Mouse (Mus musculus) bone marrow, adult 2 months (tissue): ENCODE measurements around the gene Alyref.

Source experiments
- CTCF ChIP-seq: fragments of 200-500 bp; IDR thresholded peaks from 2 replicates; pipeline ENCODE4 v1.5.1; 2011; ENCODE audit warnings: low read length, control low read depth; ENCODE audit not compliant: control insufficient read depth, insufficient read depth
- POLR2A ChIP-seq: fragments of 200-500 bp; IDR thresholded peaks from 2 replicates; pipeline ENCODE4 v1.6.1; 2011; ENCODE audit warnings: low read depth, mild to moderate bottlenecking, control low read depth, low read length, borderline replicate concordance; ENCODE audit not compliant: control insufficient read depth

DNA sequence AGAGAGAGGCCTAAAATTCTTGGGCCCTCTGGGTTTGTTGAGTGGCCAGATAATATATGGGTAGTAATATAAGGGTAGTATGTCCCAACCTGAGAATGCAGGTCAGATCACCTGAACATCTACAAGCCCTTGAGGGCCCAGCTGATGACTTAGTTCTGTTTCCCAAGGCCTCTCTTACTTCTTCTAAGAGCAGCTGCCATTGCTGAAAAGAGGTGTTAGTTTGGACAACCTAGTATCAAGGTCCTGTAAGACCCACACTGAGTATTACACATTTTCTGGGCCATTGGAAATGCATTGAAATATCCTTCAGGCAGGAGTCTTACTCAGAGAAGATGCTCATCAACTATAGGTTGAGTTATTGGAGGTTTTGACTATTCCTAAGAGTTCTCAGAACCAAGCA lies 22.2 kb downstream of the Alyref start:
- TF ChIP-seq CTCF (no peak), POLR2A (no peak)
